Mouse (Mus musculus) brain, embryonic 14.5 days (tissue): ENCODE data around the gene Mob3c.

Source experiments
- CTCF ChIP-seq: fragments of 200-500 bp; IDR thresholded peaks from 2 replicates; pipeline ENCODE4 v1.5.1; 2012; ENCODE audit warnings: inconsistent platforms, mild to moderate bottlenecking, moderate library complexity, borderline replicate concordance; ENCODE audit not compliant: insufficient read depth, insufficient read length; ENCODE audit errors: extremely low read depth
- POLR2A ChIP-seq: fragments of 200-500 bp; IDR thresholded peaks from 2 replicates; pipeline ENCODE4 v1.6.1; 2012; ENCODE audit warnings: mild to moderate bottlenecking, inconsistent platforms, borderline replicate concordance; ENCODE audit not compliant: poor library complexity, insufficient read depth, insufficient read length, severe bottlenecking; ENCODE audit errors: extremely low read depth

DNA sequence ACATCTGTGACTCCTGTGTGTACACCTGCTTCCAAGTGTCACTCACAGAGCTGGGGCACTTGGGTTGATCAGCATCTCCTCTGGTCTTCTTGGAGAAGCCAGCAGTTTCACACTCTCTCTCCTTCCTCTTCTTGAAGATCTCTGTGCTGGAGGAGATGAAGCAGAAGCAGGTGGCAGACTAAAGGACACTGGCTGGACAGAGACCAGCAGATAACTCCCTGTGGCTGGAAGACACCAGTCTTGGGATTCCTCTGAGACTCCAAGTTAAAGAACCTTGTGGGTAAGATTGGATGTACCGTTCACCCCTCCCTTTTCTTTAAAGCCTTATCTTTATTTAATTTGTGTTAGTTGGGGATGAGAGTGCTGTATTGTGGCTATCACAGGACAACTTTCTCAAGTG is 20.2 kb downstream of the Mob3c start:
- no peak for TF ChIP-seq CTCF
- no peak for TF ChIP-seq POLR2A
